Mouse (Mus musculus) heart, embryonic 12.5 days (tissue): ENCODE results near the gene Stip1. TPM values are rescaled to one million over a fixed set of nuclear protein-coding genes. Genes with fewer than 3 reads are reported as not detected.

ENCODE experiments used
- ATAC-seq: fragments of 200-750 bp; cut with Nextera tagmentation; 2 replicates; pipeline ENCODE4 v1.8.0; 2017; ENCODE audit warnings: moderate TSS enrichment, moderate library complexity; ENCODE audit not compliant: insufficient number of reproducible peaks, low FRiP score
- H3K27ac ChIP-seq: fragments of 300-500 bp; sonication (generic); 2 replicates; pipeline ENCODE4 v1.5.1; 2016; ENCODE audit warnings: mild to moderate bottlenecking, moderate library complexity; ENCODE audit not compliant: poor library complexity, severe bottlenecking
- H3K27me3 ChIP-seq: fragments of 300-500 bp; sonication (generic); replicated peaks from 2 replicates; pipeline ENCODE4 v1.6.1; 2016; ENCODE audit warnings: mild to moderate bottlenecking, moderate library complexity
- H3K36me3 ChIP-seq: fragments of 300-500 bp; sonication (generic); 2 replicates; pipeline ENCODE4 v1.6.1; 2016; ENCODE audit warnings: mild to moderate bottlenecking, moderate library complexity
- H3K4me1 ChIP-seq: fragments of 300-500 bp; sonication (generic); replicated peaks from 2 replicates; pipeline ENCODE4 v1.6.1; 2016; ENCODE audit warnings: mild to moderate bottlenecking
- H3K4me2 ChIP-seq: fragments of 300-500 bp; sonication (generic); 2 replicates; pipeline ENCODE4 v1.6.1; 2016; ENCODE audit warnings: mild to moderate bottlenecking, moderate library complexity
- H3K4me3 ChIP-seq: fragments of 300-500 bp; sonication (generic); 2 replicates; pipeline ENCODE4 v1.5.1; 2016; ENCODE audit warnings: mild to moderate bottlenecking
- H3K9ac ChIP-seq: fragments of 300-500 bp; sonication (generic); 2 replicates; pipeline ENCODE4 v1.6.1; 2016; ENCODE audit warnings: mild to moderate bottlenecking, moderate library complexity
- H3K9me3 ChIP-seq: fragments of 300-500 bp; sonication (generic); replicated peaks from 2 replicates; pipeline ENCODE4 v1.6.1; 2016; ENCODE audit warnings: mild to moderate bottlenecking, moderate library complexity
- WGBS: fragments of 180-500 bp; shearing (Covaris S2); methylation state at CpG from one replicate; pipeline ENCODE4 v1.1.7; 2016; 5-methylcytosine and 5-hydroxymethylcytosine counted together
- polyA plus RNA-seq: library from polyadenylated mRNA; unstranded; fragments of >200 nt; fragmentation: Nextera tagmentation; extraction: Ambion mirVana; gene quantifications from 2 replicates; pipeline ENCODE4 v1.2.1, GENCODE M21; 2016

Gene Stip1
- polyA plus RNA-seq, 1 experiment from 2014 or later, result 236 TPM

DNA sequence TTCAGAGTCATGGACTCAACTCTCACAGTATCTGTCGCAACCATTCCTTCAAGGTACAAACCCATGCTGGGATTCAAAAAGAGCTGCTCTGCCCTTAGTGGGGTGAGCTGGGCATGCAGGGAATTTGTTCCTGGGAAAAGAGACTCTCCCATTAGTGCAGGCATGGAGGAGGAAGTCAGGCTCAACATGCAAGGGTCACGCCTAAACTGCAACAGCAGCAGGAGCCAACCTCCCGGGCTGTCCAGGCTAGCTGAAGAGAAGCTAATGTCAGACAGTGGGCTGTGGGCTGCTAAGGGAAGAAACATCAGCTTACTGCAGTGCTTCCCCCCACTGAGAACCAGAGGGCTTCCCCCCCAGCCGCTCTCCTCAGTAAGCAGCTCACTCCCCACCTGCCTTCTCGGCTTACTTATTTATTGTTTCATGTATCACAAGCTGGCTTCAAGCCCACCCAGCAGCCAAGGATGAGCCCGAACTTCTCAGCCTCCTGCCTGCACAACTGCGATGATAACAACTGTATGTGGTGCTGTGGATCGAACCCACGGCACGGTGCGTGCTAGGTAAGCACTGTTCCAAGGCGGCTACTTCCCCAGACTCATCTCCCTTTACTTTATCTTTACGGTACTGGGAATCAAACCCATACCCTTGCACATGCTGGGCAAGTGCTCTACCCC is 67.4 kb downstream of the Stip1 start:
- Histone ChIP-seq H3K36me3 (peaks cover 8% of the 10 kb centered on the region), H3K27me3 (no peaks in the 10 kb centered on the region), H3K27ac (no peak overlapping the region), H3K4me1 (peaks cover 62% of the 10 kb centered on the region), H3K9me3 (no peaks in the 10 kb centered on the region), H3K9ac (no peak overlapping the region), H3K4me2 (no peak overlapping the region), H3K4me3 (no peak overlapping the region)
- ATAC-seq, result no peak
- 80% methylated on average over 13 of the region's 13 CpGs for WGBS

DNA sequence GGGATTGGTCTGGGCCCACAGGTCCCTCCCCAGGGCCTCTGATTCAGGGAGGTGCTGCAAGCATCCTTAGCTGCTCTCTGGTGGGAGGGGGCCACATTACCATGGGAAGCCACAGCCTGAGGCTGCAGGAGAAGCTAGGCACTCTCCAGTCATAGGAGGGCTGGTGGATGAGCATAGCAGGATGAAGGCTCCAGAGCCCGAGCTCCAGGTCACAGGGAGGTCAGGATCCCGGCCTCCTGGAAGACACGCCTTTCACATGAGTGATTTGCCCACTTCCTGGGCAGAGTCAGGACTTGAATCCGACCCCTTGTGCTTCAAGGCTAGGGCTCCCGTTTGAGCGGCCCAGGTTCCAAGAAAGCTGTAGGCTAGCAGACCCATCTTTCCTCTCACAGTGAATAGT is 68.1 kb downstream of the Stip1 start:
- 41% methylated on average over 6 of the region's 6 CpGs for WGBS
- H3K27me3 ChIP-seq, result no peaks in the 10 kb centered on the region
- peak overlapping the region; percentile 27; the same call in 1 of the 2 replicates for H3K9ac ChIP-seq
- H3K4me3 ChIP-seq, result no peak overlapping the region
- no peak for ATAC-seq
- 0 out of 2 replicates have a peak overlapping the region, but pooled peaks have one; percentile 81 for H3K4me2 ChIP-seq
- peaks cover 3% of the 10 kb centered on the region for H3K36me3 ChIP-seq
- peaks cover 56% of the 10 kb centered on the region for H3K4me1 ChIP-seq
- H3K9me3 ChIP-seq, result no peaks in the 10 kb centered on the region
- peak overlapping the region; percentile 65; the same call in 1 of the 2 replicates for H3K27ac ChIP-seq

Other genes starting within 250 kb of the Stip1 start
- 14.8 and 19.3 TPM in 2 replicates for gene Rps6ka4, start 199.3 kb downstream of the Stip1 start, polyA plus RNA-seq
- 0.47 and 0.55 TPM in 2 replicates for gene Ccdc88b, start 181.8 kb downstream of the Stip1 start, polyA plus RNA-seq
- 85.9 and 92.9 TPM in 2 replicates for gene Trmt112, start 130.3 kb downstream of the Stip1 start, polyA plus RNA-seq
- 202 and 218 TPM in 2 replicates for gene Prdx5, start 129.9 kb downstream of the Stip1 start, polyA plus RNA-seq
- 27.4 and 30.2 TPM in 2 replicates for gene Esrra, start 118.2 kb downstream of the Stip1 start, polyA plus RNA-seq
- gene Catsperz, start 114.6 kb downstream of the Stip1 start, polyA plus RNA-seq, result 2.2 and 2.3 TPM in 2 replicates
- 0.14 and 0.29 TPM in 2 replicates for gene Kcnk4, start 105.5 kb downstream of the Stip1 start, polyA plus RNA-seq
- gene Bad, start 98.1 kb downstream of the Stip1 start, polyA plus RNA-seq, result 53.4 and 54.5 TPM in 2 replicates
- gene Gpr137, start 97.5 kb downstream of the Stip1 start, polyA plus RNA-seq, result 21.0 and 23.7 TPM in 2 replicates
- 194 and 198 TPM in 2 replicates for gene Ppp1r14b, start 65.0 kb downstream of the Stip1 start, polyA plus RNA-seq
- gene Plcb3, start 63.5 kb downstream of the Stip1 start, polyA plus RNA-seq, result 26.6 and 28.9 TPM in 2 replicates
- gene Fkbp2, start 59.5 kb downstream of the Stip1 start, polyA plus RNA-seq, result 73.3 and 81.9 TPM in 2 replicates
- gene Vegfb, start 52.3 kb downstream of the Stip1 start, polyA plus RNA-seq, result 126 and 136 TPM in 2 replicates
- gene Dnajc4, start 47.4 kb downstream of the Stip1 start, polyA plus RNA-seq, result 32.7 and 33.9 TPM in 2 replicates
- gene Nudt22, start 43.9 kb downstream of the Stip1 start, polyA plus RNA-seq, result 22.4 and 23.6 TPM in 2 replicates
- 13.3 and 14.3 TPM in 2 replicates for gene Trpt1, start 43.8 kb downstream of the Stip1 start, polyA plus RNA-seq
- 9.3 and 11.7 TPM in 2 replicates for gene Fermt3, start 20.5 kb downstream of the Stip1 start, polyA plus RNA-seq
- 29.0 and 30.0 TPM in 2 replicates for gene Macrod1, start 16.8 kb upstream of the Stip1 start, polyA plus RNA-seq
- gene Flrt1, start 65.8 kb upstream of the Stip1 start, polyA plus RNA-seq, result 0.81 and 0.87 TPM in 2 replicates
- 151 and 154 TPM in 2 replicates for gene Otub1, start 166.3 kb upstream of the Stip1 start, polyA plus RNA-seq
- 2,134 and 2,138 TPM in 2 replicates for gene Cox8a, start 177.6 kb upstream of the Stip1 start, polyA plus RNA-seq
- gene Naa40, start 201.2 kb upstream of the Stip1 start, polyA plus RNA-seq, result 64.1 and 66.3 TPM in 2 replicates
- 16.3 and 16.5 TPM in 2 replicates for gene Rcor2, start 227.4 kb upstream of the Stip1 start, polyA plus RNA-seq